Mouse (Mus musculus) ES-Bruce4 (cell line): ENCODE measurements around the gene Cklf.

Experiments
- CTCF ChIP-seq: IDR thresholded peaks from one replicate; pipeline ENCODE4 v1.8.1; 2011; ENCODE audit warnings: low read depth, low read length
- POLR2A ChIP-seq: IDR thresholded peaks from one replicate; pipeline ENCODE4 v1.8.1; 2011; ENCODE audit warnings: low read length; ENCODE audit not compliant: insufficient read depth

DNA sequence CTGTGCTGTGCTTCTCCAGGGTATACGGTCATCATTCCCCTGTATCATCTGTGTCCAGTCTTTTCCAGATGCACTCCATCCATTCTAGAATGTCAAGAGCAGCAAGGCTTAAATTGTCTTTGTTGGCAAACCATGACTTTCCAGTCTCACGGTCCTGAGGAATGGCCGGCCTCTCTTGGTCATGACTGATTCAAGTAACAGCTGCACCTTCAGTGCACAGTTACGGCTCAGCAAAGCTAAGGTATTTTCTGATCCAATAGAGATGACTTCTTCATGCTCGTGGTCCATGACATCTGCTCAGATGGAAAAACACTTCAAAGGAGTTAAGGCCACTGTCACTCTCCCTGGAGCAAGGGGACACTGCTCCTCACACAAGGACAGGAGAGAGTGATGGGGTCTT, 23.6 kb upstream of the Cklf start:
- TF ChIP-seq CTCF (no peak), POLR2A (no peak)
